Mouse (Mus musculus) heart, postnatal 0 days (tissue): ENCODE data around the gene Cfap44.

ENCODE experiments used
- CTCF ChIP-seq: IDR thresholded peaks from 2 replicates; pipeline ENCODE4 v1.5.1; 2016; ENCODE audit warnings: antibody characterized with exemption, control low read depth, low read depth
- EP300 ChIP-seq: IDR thresholded peaks from 2 replicates; pipeline ENCODE4 v1.6.1; 2016; ENCODE audit warnings: antibody characterized with exemption, low read depth

GRCm38 (mm10) chr16:44530191-44530590 lies 135.6 kb downstream of the Cfap44 start:
- TF ChIP-seq CTCF (no peak), EP300 (no peak)
